Mouse (Mus musculus) forebrain, embryonic 14.5 days (tissue): ENCODE results near the gene Coq4. TPM values are rescaled to one million over a fixed set of nuclear protein-coding genes. Genes with fewer than 3 reads are reported as not detected.
A peak's percentile ranks its signal among the peaks of the same experiment; 100 is the strongest.

Experiments used
- ATAC-seq: fragments of 200-750 bp; cut with Nextera tagmentation; 2 replicates; pipeline ENCODE4 v1.8.0; 2017; ENCODE audit warnings: mild to moderate bottlenecking, moderate library complexity
- DNase-seq: peaks from one replicate; pipeline ENCODE4 v3.0.0-alpha.2; 2015; ENCODE audit warnings: low spot score
- H3K27ac ChIP-seq: fragments of 300-500 bp; sonication (generic); 2 replicates; pipeline ENCODE4 v1.5.1; 2014; ENCODE audit warnings: low read depth, mild to moderate bottlenecking, control low read depth, low read length, moderate library complexity
- H3K27me3 ChIP-seq: fragments of 300-500 bp; sonication (generic); replicated peaks from 2 replicates; pipeline ENCODE4 v1.6.1; 2014; ENCODE audit warnings: low read length, control low read depth, mixed read lengths; ENCODE audit not compliant: control insufficient read depth, insufficient read depth
- H3K36me3 ChIP-seq: fragments of 300-500 bp; sonication (generic); 2 replicates; pipeline ENCODE4 v1.6.1; 2014; ENCODE audit warnings: low read length, control low read depth; ENCODE audit not compliant: control insufficient read depth, insufficient read depth
- H3K4me1 ChIP-seq: fragments of 300-500 bp; sonication (generic); 2 replicates; pipeline ENCODE4 v1.6.1; 2014; ENCODE audit warnings: antibody characterized with exemption, low read length, control low read depth; ENCODE audit not compliant: control insufficient read depth, insufficient read depth
- H3K4me2 ChIP-seq: fragments of 300-500 bp; sonication (generic); 2 replicates; pipeline ENCODE4 v1.6.1; 2014; ENCODE audit warnings: mild to moderate bottlenecking, control low read depth, low read length
- H3K4me3 ChIP-seq: fragments of 300-500 bp; sonication (generic); 2 replicates; pipeline ENCODE4 v1.5.1; 2014; ENCODE audit warnings: low read depth, low read length, control low read depth
- H3K9ac ChIP-seq: fragments of 300-500 bp; sonication (generic); 2 replicates; pipeline ENCODE4 v1.6.1; 2014; ENCODE audit warnings: mild to moderate bottlenecking, low read length, control low read depth, moderate library complexity
- H3K9me3 ChIP-seq: fragments of 300-500 bp; sonication (generic); replicated peaks from 2 replicates; pipeline ENCODE4 v1.6.1; 2016; ENCODE audit warnings: low read length, control low read depth, mixed read lengths; ENCODE audit not compliant: control insufficient read depth
- WGBS: fragments of 180-500 bp; shearing (Covaris S2); extraction: QIAGEN DNeasy Blood & Tissue Kit; methylation state at CpG from one replicate; pipeline ENCODE4 v1.1.7; 2014; 5-methylcytosine and 5-hydroxymethylcytosine counted together
- polyA plus RNA-seq: library from polyadenylated mRNA; unstranded; fragments of >200 nt; fragmentation: Nextera tagmentation; extraction: Ambion mirVana; gene quantifications from 2 replicates; pipeline ENCODE4 v1.2.1, GENCODE M21; 2014

Coq4 gene
- polyA plus RNA-seq = 36.0 and 37.5 TPM in 2 replicates

- Histone ChIP-seq H3K4me3 (peak within 1 kb of the TSS; percentile 69), H3K9me3 (no peaks in the 10 kb centered on the region), H3K27me3 (no peaks in the 10 kb centered on the region), H3K4me1 (peaks cover 12% of the 10 kb centered on the region), H3K36me3 (peaks cover 65% of the 10 kb centered on the region), H3K4me2 (peak within 1 kb of the TSS; percentile 86), H3K27ac (peak within 1 kb of the TSS; percentile 49; the same call in 1 of the 2 replicates), H3K9ac (peak within 1 kb of the TSS; percentile 85)
- DNase-seq (peak; percentile 96), ATAC-seq (peak; percentile 93)
- 2% methylated on average over 31 of the region's 31 CpGs for WGBS
Measured at GRCm38 (mm10) chr2:29787104-29787917, at the start of gene Coq4. Gene Coq4 (plus strand): TSS chr2:29787493.

DNA sequence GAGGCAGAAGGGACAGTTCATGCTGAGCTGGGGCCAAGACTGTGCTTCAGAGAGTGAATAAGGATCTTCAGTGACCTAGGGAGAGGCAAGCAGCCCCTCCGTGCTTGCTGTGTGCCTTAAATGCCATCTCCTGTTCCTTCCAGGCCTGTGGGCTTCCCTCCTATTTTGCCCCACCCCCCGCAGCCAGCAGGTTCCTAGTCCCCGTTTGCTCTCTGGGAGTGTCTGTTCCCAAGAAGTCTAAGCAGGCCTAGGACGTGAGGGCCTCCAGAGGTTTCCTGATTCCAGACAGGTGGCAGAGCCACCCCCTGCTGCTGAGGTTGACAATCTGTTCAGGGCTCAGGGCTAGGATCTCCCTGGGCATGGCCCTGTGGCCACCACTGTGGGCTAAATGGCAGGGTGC, 48.5 kb upstream of the Coq4 start:
- H3K36me3 ChIP-seq = peaks cover 64% of the 10 kb centered on the region
- H3K27ac ChIP-seq = no peak overlapping the region
- no peaks in the 10 kb centered on the region for H3K9me3 ChIP-seq
- ATAC-seq (no peak), DNase-seq (no peak)
- H3K27me3 ChIP-seq = no peaks in the 10 kb centered on the region
- H3K4me3 ChIP-seq = no peak overlapping the region
- no peaks in the 10 kb centered on the region for H3K4me1 ChIP-seq
- no peak overlapping the region for H3K4me2 ChIP-seq
- no peak overlapping the region for H3K9ac ChIP-seq
- WGBS = 71% methylated on average over 4 of the region's 4 CpGs

- WGBS = 75% methylated on average over 5 of the region's 5 CpGs
- H3K4me3 ChIP-seq = no peak overlapping the region
- no peaks in the 10 kb centered on the region for H3K4me1 ChIP-seq
- DNase-seq = no peak
- H3K9ac ChIP-seq = no peak overlapping the region
- ATAC-seq = no peak
- H3K36me3 ChIP-seq = peaks cover 59% of the 10 kb centered on the region
- H3K9me3 ChIP-seq = no peaks in the 10 kb centered on the region
- no peak overlapping the region for H3K4me2 ChIP-seq
- H3K27me3 ChIP-seq = no peaks in the 10 kb centered on the region
- H3K27ac ChIP-seq = no peak overlapping the region
Measured at GRCm38 (mm10) chr2:29739368-29739767, 47.9 kb upstream of the Coq4 start.

- H3K4me3 ChIP-seq = no peak overlapping the region
- H3K27ac ChIP-seq = no peak overlapping the region
- H3K9ac ChIP-seq = no peak overlapping the region
- peaks cover under 1% of the 10 kb centered on the region; the same call in 1 of the 2 replicates for H3K27me3 ChIP-seq
- no peaks in the 10 kb centered on the region for H3K9me3 ChIP-seq
- no peak for ATAC-seq
- peaks cover 43% of the 10 kb centered on the region for H3K36me3 ChIP-seq
- H3K4me2 ChIP-seq = no peak overlapping the region
- 88% methylated on average over 6 of the region's 6 CpGs for WGBS
- DNase-seq = no peak
- no peaks in the 10 kb centered on the region for H3K4me1 ChIP-seq
Measured at GRCm38 (mm10) chr2:29741207-29741606, 46.1 kb upstream of the Coq4 start.

GRCm38 (mm10) chr2:29744256-29744655, 43.0 kb upstream of the Coq4 start:
- 90% methylated on average over 6 of the region's 6 CpGs for WGBS
- H3K27ac ChIP-seq = no peak overlapping the region

DNA sequence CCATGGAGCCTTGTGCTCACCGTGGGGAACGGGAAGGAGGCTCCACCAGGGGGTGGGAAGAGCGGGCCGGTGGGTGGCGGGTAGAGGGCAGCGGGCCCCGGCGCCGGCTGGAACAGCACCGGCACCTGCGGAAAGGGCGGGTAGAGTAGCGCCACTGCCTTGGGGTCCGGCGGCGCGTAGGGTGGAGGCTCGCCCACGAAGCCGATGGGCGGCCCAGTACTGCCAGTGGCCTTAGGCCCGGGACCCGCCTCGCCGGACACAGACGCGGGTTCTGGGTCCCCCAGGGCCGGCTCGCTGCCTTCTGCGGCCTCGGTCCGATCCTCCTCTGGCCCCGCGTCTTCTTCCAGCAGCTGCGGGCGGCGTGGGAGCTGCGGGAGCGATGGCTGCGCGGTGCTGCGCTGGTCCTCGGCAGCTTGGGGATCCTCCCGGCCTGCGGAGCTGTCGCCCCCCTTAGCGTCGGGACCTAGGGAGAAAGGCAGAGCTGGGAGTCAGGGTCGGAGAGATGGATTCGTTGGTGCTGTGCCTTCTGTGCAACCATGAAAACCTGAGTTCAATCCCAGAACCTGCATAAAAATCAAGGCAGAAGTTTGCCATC, 40.0 kb upstream of the Coq4 start:
- peak overlapping the region; percentile 29 for H3K4me3 ChIP-seq
- peak overlapping the region; percentile 60 for H3K9ac ChIP-seq
- DNase-seq (no peak), ATAC-seq (peak; percentile 48)
- H3K27ac ChIP-seq = no peak overlapping the region
- 3% methylated on average over 42 of the region's 50 CpGs for WGBS
- no peaks in the 10 kb centered on the region for H3K36me3 ChIP-seq
- H3K9me3 ChIP-seq = no peaks in the 10 kb centered on the region
- H3K4me2 ChIP-seq = peak overlapping the region; percentile 56
- H3K27me3 ChIP-seq = peaks cover 49% of the 10 kb centered on the region
- no peaks in the 10 kb centered on the region for H3K4me1 ChIP-seq

More at GRCm38 (mm10) chr2:29744256-29744655, 43.0 kb upstream of the Coq4 start:
- DNase-seq (no peak), ATAC-seq (no peak)
- Histone ChIP-seq H3K4me1 (no peaks in the 10 kb centered on the region), H3K4me2 (no peak overlapping the region), H3K36me3 (peaks cover 13% of the 10 kb centered on the region; the same call in 1 of the 2 replicates), H3K9ac (no peak overlapping the region), H3K27me3 (peaks cover 25% of the 10 kb centered on the region), H3K9me3 (no peaks in the 10 kb centered on the region), H3K4me3 (no peak overlapping the region)

- Histone ChIP-seq H3K9ac (no peak overlapping the region), H3K9me3 (no peaks in the 10 kb centered on the region), H3K36me3 (no peaks in the 10 kb centered on the region), H3K4me2 (no peak overlapping the region), H3K27me3 (peaks cover 51% of the 10 kb centered on the region), H3K27ac (no peak overlapping the region), H3K4me1 (no peaks in the 10 kb centered on the region), H3K4me3 (no peak overlapping the region)
- DNase-seq = no peak
- WGBS = 61% methylated on average over 5 of the region's 5 CpGs
- no peak for ATAC-seq
Measured at GRCm38 (mm10) chr2:29747852-29748251, 39.4 kb upstream of the Coq4 start.

GRCm38 (mm10) chr2:29748499-29748898, 38.8 kb upstream of the Coq4 start:
- no peaks in the 10 kb centered on the region for H3K9me3 ChIP-seq
- WGBS = 89% methylated on average over 4 of the region's 4 CpGs
- H3K27me3 ChIP-seq = peaks cover 54% of the 10 kb centered on the region
- H3K27ac ChIP-seq = no peak overlapping the region
- H3K4me1 ChIP-seq = no peaks in the 10 kb centered on the region
- no peak overlapping the region for H3K4me3 ChIP-seq
- H3K9ac ChIP-seq = no peak overlapping the region
- H3K4me2 ChIP-seq = no peak overlapping the region
- H3K36me3 ChIP-seq = no peaks in the 10 kb centered on the region
- ATAC-seq (no peak), DNase-seq (no peak)

DNA sequence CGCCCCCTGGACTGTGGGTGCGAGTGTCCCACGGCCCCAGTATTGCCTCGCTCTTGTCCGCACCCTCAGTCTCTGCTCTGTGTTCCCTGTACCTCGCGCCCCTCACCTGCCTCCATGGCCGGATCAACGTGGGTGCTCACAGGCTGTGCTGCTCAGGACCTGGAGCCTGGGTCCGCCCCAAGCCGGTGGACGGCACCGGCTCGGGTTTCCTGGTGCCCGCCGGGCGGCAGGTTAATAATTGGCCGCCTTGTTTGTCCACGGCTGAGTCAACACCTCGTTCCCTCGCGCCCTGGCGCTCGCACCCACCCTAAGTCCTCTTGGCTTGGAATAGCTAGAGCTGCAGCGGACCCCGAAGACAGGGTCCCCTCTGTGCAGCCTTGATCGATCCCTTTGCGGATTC, 35.8 kb upstream of the Coq4 start, which contains the start of gene Gm13420:
TSS of gene Gm13420 (minus strand) at position 189 of the 400 bp plus-strand sequence.
- Histone ChIP-seq H3K4me3 (no peak within 1 kb of the TSS), H3K36me3 (no peaks in the 10 kb centered on the region), H3K27me3 (peaks cover 50% of the 10 kb centered on the region), H3K27ac (no peak within 1 kb of the TSS), H3K9me3 (no peaks in the 10 kb centered on the region), H3K4me2 (no peak within 1 kb of the TSS), H3K9ac (peak within 1 kb of the TSS; percentile 17; the same call in 1 of the 2 replicates), H3K4me1 (no peaks in the 10 kb centered on the region)
- WGBS = 6% methylated on average over 28 of the region's 28 CpGs
- DNase-seq (no peak), ATAC-seq (no peak)
